Mouse (Mus musculus) left cerebral cortex, postnatal 14 days (tissue): Measurements from ENCODE around the gene Gpr179. TPM values are rescaled to one million over a fixed set of nuclear protein-coding genes. Genes with fewer than 3 reads are reported as not detected.

Experiments used
- DNase-seq, 2 experiments: peaks; one replicate each; pipeline ENCODE4 v3.0.0; 2021 to 2022; ENCODE audit warnings: low spot score in 2 of 2, mixed read lengths in 1 of 2
- intact Hi-C: fragments of 180-260 bp; cut with DNase I; formaldehyde crosslinking; loops from one replicate; pipeline ENCODE4 v1.15.1; 2025
- long read RNA-seq, 2 experiments: library from polyadenylated mRNA; stranded (forward); transcript quantifications; one replicate each; pipeline ENCODE4 v2.0.0; 2021
- total RNA-seq, 2 experiments: library from RNA; stranded (reverse); gene quantifications; 2 replicates each; pipeline ENCODE4 v1.2.3; 2021

Gpr179 gene
- under 1 TPM; 0.18 to 0.19 TPM for total RNA-seq
- long read RNA-seq, experiment 1: 0 reads
- long read RNA-seq, experiment 2: 0 reads

GRCm38 (mm10) chr11:97352027-97352684 is at the start of gene Gpr179:
Gene Gpr179 (minus strand): TSS chr11:97352077.
- no peak for DNase-seq
- intact Hi-C loops: no loop called here

GRCm38 (mm10) chr11:97401082-97401481 is 49.2 kb upstream of the Gpr179 start:
- intact Hi-C loops: no loop called here
- DNase-seq: peak; percentile 50 to 82

- DNase-seq: peak; percentile 82 to 90
- intact Hi-C loops: no loop called here
Observed at GRCm38 (mm10) chr11:97399958-97400710, 48.3 kb upstream of the Gpr179 start.

- intact Hi-C loops: no loop called here
- no peak for DNase-seq
Observed at GRCm38 (mm10) chr11:97398506-97398905, 46.6 kb upstream of the Gpr179 start.

- DNase-seq: peak; percentile 67 to 73
Observed at GRCm38 (mm10) chr11:97394146-97394545, 42.3 kb upstream of the Gpr179 start.

GRCm38 (mm10) chr11:97393658-97394057 is 41.8 kb upstream of the Gpr179 start:
- DNase-seq: no peak
- intact Hi-C loops: no loop called here

More at GRCm38 (mm10) chr11:97394146-97394545, 42.3 kb upstream of the Gpr179 start:
- intact Hi-C loops: no loop called here

- no peak for DNase-seq
- intact Hi-C loops: no loop called here
Observed at GRCm38 (mm10) chr11:97389127-97389526, 37.2 kb upstream of the Gpr179 start.

- no peak for DNase-seq
- intact Hi-C loops: no loop called here
Observed at GRCm38 (mm10) chr11:97387811-97388210, 35.9 kb upstream of the Gpr179 start.

- DNase-seq: peak in 1 of 2 experiments; percentile 61
- intact Hi-C loops: no loop called here
Observed at GRCm38 (mm10) chr11:97383764-97384163, 31.9 kb upstream of the Gpr179 start.

- no peak for DNase-seq
- intact Hi-C loops: no loop called here
Observed at GRCm38 (mm10) chr11:97383017-97383416, 31.1 kb upstream of the Gpr179 start.

- no peak for DNase-seq
- intact Hi-C loops: no loop called here
Observed at GRCm38 (mm10) chr11:97380036-97380435, 28.2 kb upstream of the Gpr179 start.

- DNase-seq: no peak
- intact Hi-C loops: no loop called here
Observed at GRCm38 (mm10) chr11:97373402-97373801, 21.5 kb upstream of the Gpr179 start.

GRCm38 (mm10) chr11:97372159-97372864 is 20.4 kb upstream of the Gpr179 start:
- no peak for DNase-seq

GRCm38 (mm10) chr11:97370329-97371091 is 18.6 kb upstream of the Gpr179 start:
- DNase-seq: peak; percentile 61 to 68
- intact Hi-C loops: no loop called here

More at GRCm38 (mm10) chr11:97372159-97372864, 20.4 kb upstream of the Gpr179 start:
- intact Hi-C loops: no loop called here

GRCm38 (mm10) chr11:97368501-97368900 is 16.6 kb upstream of the Gpr179 start:
- intact Hi-C loops: no loop called here
- no peak for DNase-seq

- intact Hi-C loops: loop anchor here (2.0 kb wide), 1 partner anchor 31 kb away; no protein-coding TSS in a partner anchor
- DNase-seq: no peak
Observed at GRCm38 (mm10) chr11:97365556-97365955, 13.7 kb upstream of the Gpr179 start.

- intact Hi-C loops: no loop called here
- no peak for DNase-seq
Observed at GRCm38 (mm10) chr11:97363644-97363995, 11.7 kb upstream of the Gpr179 start.

- DNase-seq: no peak
- intact Hi-C loops: no loop called here
Observed at GRCm38 (mm10) chr11:97362943-97363643, 11.2 kb upstream of the Gpr179 start.

GRCm38 (mm10) chr11:97362649-97362942 is 10.7 kb upstream of the Gpr179 start:
- intact Hi-C loops: no loop called here
- DNase-seq: no peak
